Mouse (Mus musculus) lung, adult 2 months (tissue): ENCODE data around the gene B3gnt4.

Experiments used
- CTCF ChIP-seq: fragments of 200-500 bp; IDR thresholded peaks from 2 replicates; pipeline ENCODE4 v1.5.1; 2011; ENCODE audit warnings: mild to moderate bottlenecking, low read length, control low read depth; ENCODE audit not compliant: insufficient read depth
- POLR2A ChIP-seq: fragments of 200-500 bp; IDR thresholded peaks from 2 replicates; pipeline ENCODE4 v1.6.1; 2011; ENCODE audit warnings: low read depth, mild to moderate bottlenecking, control low read depth, low read length, borderline replicate concordance; ENCODE audit errors: extremely low read depth

GRCm38 (mm10) chr5:123489112-123489785 lies 21.0 kb upstream of the B3gnt4 start, which contains the start of the genes Lrrc43 and Il31:
- TF ChIP-seq POLR2A (no peak), CTCF (no peak)
